Mouse (Mus musculus) erythroblast, embryonic 14.5 days (primary cell): Measurements from ENCODE around the gene Tlr8. TPM values are rescaled to one million over a fixed set of nuclear protein-coding genes. Genes with fewer than 3 reads are reported as not detected.

ENCODE experiments used
- H3K27me3 ChIP-seq: 2 replicates; pipeline ENCODE4 v1.6.1; 2012; ENCODE audit warnings: inconsistent platforms; ENCODE audit not compliant: control insufficient read depth
- H3K36me3 ChIP-seq: 2 replicates; pipeline ENCODE4 v1.6.1; 2012; ENCODE audit warnings: mild to moderate bottlenecking, inconsistent platforms; ENCODE audit not compliant: control insufficient read depth
- H3K4me1 ChIP-seq: 2 replicates; pipeline ENCODE4 v1.6.1; 2012; ENCODE audit warnings: inconsistent platforms; ENCODE audit not compliant: control insufficient read depth
- H3K4me3 ChIP-seq: replicated peaks from 2 replicates; pipeline ENCODE3; 2012; ENCODE audit warnings: moderate library complexity, mild to moderate bottlenecking, inconsistent platforms
- H3K9me3 ChIP-seq: 2 replicates; pipeline ENCODE4 v1.6.1; 2012; ENCODE audit warnings: low read length, inconsistent platforms, mixed read lengths; ENCODE audit not compliant: control insufficient read depth
- GATA1 ChIP-seq: IDR thresholded peaks from 2 replicates; pipeline ENCODE4 v1.6.1; 2012; ENCODE audit warnings: low read length, inconsistent platforms, mixed read lengths
- TAL1 ChIP-seq: IDR thresholded peaks from 3 replicates; pipeline ENCODE4 v1.6.1; 2012; ENCODE audit warnings: low read length, inconsistent platforms, mixed read lengths
- polyA plus RNA-seq: library from polyadenylated mRNA; stranded (reverse); fragments of >175 nt; gene quantifications from 2 replicates; pipeline ENCODE4 v1.2.3, GENCODE M21; 2012

Gene Tlr8
- polyA plus RNA-seq, 1 experiment, result not detected

GRCm38 (mm10) chrX:167229206-167229605, 34.9 kb downstream of the Tlr8 start:
- Histone ChIP-seq H3K4me1 (no peaks in the 10 kb centered on the region), H3K36me3 (no peaks in the 10 kb centered on the region), H3K9me3 (no peaks in the 10 kb centered on the region), H3K4me3 (no peak overlapping the region), H3K27me3 (no peaks in the 10 kb centered on the region)
- no peak for TF ChIP-seq TAL1
- no peak for TF ChIP-seq GATA1

- H3K9me3 ChIP-seq, result no peaks in the 10 kb centered on the region
- H3K27me3 ChIP-seq, result no peaks in the 10 kb centered on the region
- no peak for TF ChIP-seq GATA1
- TF ChIP-seq TAL1, result no peak
- no peaks in the 10 kb centered on the region for H3K36me3 ChIP-seq
- H3K4me3 ChIP-seq, result no peak overlapping the region
- H3K4me1 ChIP-seq, result no peaks in the 10 kb centered on the region
Measured at GRCm38 (mm10) chrX:167227756-167228155, 36.4 kb downstream of the Tlr8 start.

GRCm38 (mm10) chrX:167227138-167227537, 37.0 kb downstream of the Tlr8 start:
- H3K27me3 ChIP-seq, result no peaks in the 10 kb centered on the region
- no peaks in the 10 kb centered on the region for H3K4me1 ChIP-seq
- TF ChIP-seq TAL1 (no peak), GATA1 (no peak)
- H3K36me3 ChIP-seq, result no peaks in the 10 kb centered on the region
- H3K4me3 ChIP-seq, result no peak overlapping the region
- no peaks in the 10 kb centered on the region for H3K9me3 ChIP-seq

GRCm38 (mm10) chrX:167226570-167226969, 37.6 kb downstream of the Tlr8 start:
- no peaks in the 10 kb centered on the region for H3K27me3 ChIP-seq
- H3K4me1 ChIP-seq, result no peaks in the 10 kb centered on the region
- no peak for TF ChIP-seq TAL1
- no peak for TF ChIP-seq GATA1
- no peak overlapping the region for H3K4me3 ChIP-seq
- H3K9me3 ChIP-seq, result no peaks in the 10 kb centered on the region
- H3K36me3 ChIP-seq, result no peaks in the 10 kb centered on the region

GRCm38 (mm10) chrX:167212707-167213106, 51.4 kb downstream of the Tlr8 start:
- Histone ChIP-seq H3K9me3 (peaks cover 6% of the 10 kb centered on the region; the same call in 1 of the 2 replicates), H3K27me3 (peaks cover 30% of the 10 kb centered on the region), H3K36me3 (no peaks in the 10 kb centered on the region), H3K4me1 (peaks cover 5% of the 10 kb centered on the region), H3K4me3 (no peak overlapping the region)
- TF ChIP-seq GATA1, result no peak
- TF ChIP-seq TAL1, result no peak

- peaks cover 6% of the 10 kb centered on the region; the same call in 1 of the 2 replicates for H3K9me3 ChIP-seq
- H3K27me3 ChIP-seq, result peaks cover 36% of the 10 kb centered on the region
- no peaks in the 10 kb centered on the region for H3K36me3 ChIP-seq
- no peak overlapping the region for H3K4me3 ChIP-seq
- H3K4me1 ChIP-seq, result peaks cover 5% of the 10 kb centered on the region
- TF ChIP-seq TAL1 (no peak), GATA1 (no peak)
Measured at GRCm38 (mm10) chrX:167211871-167212555, 52.1 kb downstream of the Tlr8 start.

GRCm38 (mm10) chrX:167210319-167210728, 53.8 kb downstream of the Tlr8 start:
- Histone ChIP-seq H3K4me1 (peaks cover 5% of the 10 kb centered on the region), H3K4me3 (no peak overlapping the region), H3K9me3 (peaks cover 6% of the 10 kb centered on the region; the same call in 1 of the 2 replicates), H3K27me3 (peaks cover 38% of the 10 kb centered on the region), H3K36me3 (no peaks in the 10 kb centered on the region)
- TF ChIP-seq TAL1 (no peak), GATA1 (no peak)

- Histone ChIP-seq H3K4me1 (peaks cover 5% of the 10 kb centered on the region), H3K9me3 (peaks cover 6% of the 10 kb centered on the region; the same call in 1 of the 2 replicates), H3K27me3 (peaks cover 38% of the 10 kb centered on the region), H3K36me3 (no peaks in the 10 kb centered on the region), H3K4me3 (no peak overlapping the region)
- TF ChIP-seq TAL1, result no peak
- TF ChIP-seq GATA1, result no peak
Measured at GRCm38 (mm10) chrX:167209828-167210227, 54.3 kb downstream of the Tlr8 start.

- no peak for TF ChIP-seq TAL1
- no peak for TF ChIP-seq GATA1
- no peaks in the 10 kb centered on the region for H3K36me3 ChIP-seq
- peak within 1 kb of the TSS; percentile 54 for H3K4me3 ChIP-seq
- H3K9me3 ChIP-seq, result peaks cover 6% of the 10 kb centered on the region; the same call in 1 of the 2 replicates
- H3K4me1 ChIP-seq, result peaks cover 5% of the 10 kb centered on the region
- peaks cover 38% of the 10 kb centered on the region for H3K27me3 ChIP-seq
Measured at GRCm38 (mm10) chrX:167208978-167209754, 55.0 kb downstream of the Tlr8 start, which contains the start of gene Tmsb4x. Gene Tmsb4x (minus strand): TSS chrX:167209315.
